Mouse (Mus musculus) forebrain, embryonic 15.5 days (tissue): Measurements from ENCODE around the gene Olfr5. TPM values are rescaled to one million over a fixed set of nuclear protein-coding genes. Genes with fewer than 3 reads are reported as not detected.
"Not testable (repeated sequence)": the region's sequence is repeated elsewhere in the genome, so short reads cannot be mapped to it uniquely, and the experiment has no call there.

Experiments
- ATAC-seq: fragments of 200-750 bp; cut with Nextera tagmentation; replicated peaks from 2 replicates; pipeline ENCODE4 v1.8.0; 2017; ENCODE audit warnings: mild to moderate bottlenecking, moderate TSS enrichment, moderate library complexity
- H3K27ac ChIP-seq: fragments of 300-500 bp; sonication (generic); replicated peaks from 2 replicates; pipeline ENCODE4 v1.5.1; 2015; ENCODE audit warnings: mild to moderate bottlenecking, inconsistent platforms
- H3K27me3 ChIP-seq: fragments of 300-500 bp; sonication (generic); 2 replicates; pipeline ENCODE4 v1.6.1; 2015; ENCODE audit warnings: inconsistent platforms
- H3K36me3 ChIP-seq: fragments of 300-500 bp; sonication (generic); 2 replicates; pipeline ENCODE4 v1.6.1; 2015; ENCODE audit warnings: mild to moderate bottlenecking, inconsistent platforms
- H3K4me1 ChIP-seq: fragments of 300-500 bp; sonication (generic); 2 replicates; pipeline ENCODE4 v1.6.1; 2015; ENCODE audit warnings: inconsistent platforms
- H3K4me2 ChIP-seq: fragments of 300-500 bp; sonication (generic); replicated peaks from 2 replicates; pipeline ENCODE4 v1.6.1; 2015; ENCODE audit warnings: mild to moderate bottlenecking, inconsistent platforms
- H3K4me3 ChIP-seq: fragments of 300-500 bp; sonication (generic); 2 replicates; pipeline ENCODE4 v1.5.1; 2015; ENCODE audit warnings: mild to moderate bottlenecking, inconsistent platforms
- H3K9ac ChIP-seq: fragments of 300-500 bp; sonication (generic); replicated peaks from 2 replicates; pipeline ENCODE4 v1.6.1; 2015; ENCODE audit warnings: mild to moderate bottlenecking, inconsistent platforms
- H3K9me3 ChIP-seq: fragments of 300-500 bp; sonication (generic); 2 replicates; pipeline ENCODE4 v1.6.1; 2016; ENCODE audit warnings: inconsistent platforms
- WGBS: fragments of 180-500 bp; shearing (Covaris S2); methylation state at CpG from one replicate; pipeline ENCODE4 v1.1.7; 2015; ENCODE audit warnings: mixed read lengths; 5-methylcytosine and 5-hydroxymethylcytosine counted together
- polyA plus RNA-seq: library from polyadenylated mRNA; unstranded; fragments of >200 nt; fragmentation: Nextera tagmentation; extraction: Ambion mirVana; gene quantifications from 2 replicates; pipeline ENCODE4 v1.2.1, GENCODE M21; 2015

The Olfr5 gene
- polyA plus RNA-seq: not detected in 2 replicates

GRCm38 (mm10) chr7:6486841-6487240, at the start of gene Olfr5:
Gene Olfr5 (minus strand): TSS chr7:6486941.
- no peak for ATAC-seq
- 0 out of 2 replicates have a peak, but pooled peaks cover 3% of the 10 kb centered on the region for H3K9me3 ChIP-seq
- H3K9ac ChIP-seq: no peak within 1 kb of the TSS
- WGBS: 19% methylated on average over 2 of the region's 2 CpGs
- no peaks in the 10 kb centered on the region for H3K36me3 ChIP-seq
- H3K4me1 ChIP-seq: no peaks in the 10 kb centered on the region
- H3K4me3 ChIP-seq: no peak within 1 kb of the TSS
- H3K4me2 ChIP-seq: no peak within 1 kb of the TSS
- no peak within 1 kb of the TSS for H3K27ac ChIP-seq
- H3K27me3 ChIP-seq: no peaks in the 10 kb centered on the region

- Histone ChIP-seq H3K4me2 (no peak overlapping the region), H3K9ac (no peak overlapping the region), H3K4me3 (no peak overlapping the region), H3K4me1 (no peaks in the 10 kb centered on the region), H3K36me3 (no peaks in the 10 kb centered on the region), H3K27me3 (no peaks in the 10 kb centered on the region), H3K9me3 (peaks cover 5% of the 10 kb centered on the region), H3K27ac (no peak overlapping the region)
- no peak for ATAC-seq
- WGBS: 69% methylated on average over 5 of the region's 5 CpGs
Measured at GRCm38 (mm10) chr7:6526141-6526540, 39.4 kb upstream of the Olfr5 start.

GRCm38 (mm10) chr7:6525001-6525400, 38.3 kb upstream of the Olfr5 start:
- ATAC-seq: no peak
- no peaks in the 10 kb centered on the region for H3K4me1 ChIP-seq
- 61% methylated on average over 3 of the region's 3 CpGs for WGBS
- no peak overlapping the region for H3K9ac ChIP-seq
- no peak overlapping the region for H3K4me3 ChIP-seq
- no peak overlapping the region for H3K4me2 ChIP-seq
- no peaks in the 10 kb centered on the region for H3K27me3 ChIP-seq
- H3K27ac ChIP-seq: no peak overlapping the region
- H3K9me3 ChIP-seq: peaks cover 5% of the 10 kb centered on the region
- no peaks in the 10 kb centered on the region for H3K36me3 ChIP-seq

GRCm38 (mm10) chr7:6522850-6523249, 36.1 kb upstream of the Olfr5 start, which contains the start of gene Olfr1349:
Gene Olfr1349 (minus strand): TSS chr7:6522950.
- no peak within 1 kb of the TSS for H3K4me3 ChIP-seq
- peaks cover 9% of the 10 kb centered on the region; the same call in 1 of the 2 replicates for H3K9me3 ChIP-seq
- ATAC-seq: no peak
- H3K9ac ChIP-seq: no peak within 1 kb of the TSS
- no peak within 1 kb of the TSS for H3K4me2 ChIP-seq
- no peaks in the 10 kb centered on the region for H3K4me1 ChIP-seq
- H3K27me3 ChIP-seq: no peaks in the 10 kb centered on the region
- WGBS: 86% methylated on average over 5 of the region's 5 CpGs
- H3K36me3 ChIP-seq: no peaks in the 10 kb centered on the region
- H3K27ac ChIP-seq: no peak within 1 kb of the TSS

GRCm38 (mm10) chr7:6521666-6522065, 34.9 kb upstream of the Olfr5 start:
- no peaks in the 10 kb centered on the region for H3K4me1 ChIP-seq
- H3K27me3 ChIP-seq: no peaks in the 10 kb centered on the region
- no peak overlapping the region for H3K4me2 ChIP-seq
- H3K9ac ChIP-seq: no peak overlapping the region
- peaks cover 9% of the 10 kb centered on the region; the same call in 1 of the 2 replicates for H3K9me3 ChIP-seq
- WGBS: 34% methylated on average over 1 of the region's 1 CpGs
- H3K27ac ChIP-seq: no peak overlapping the region
- no peak overlapping the region for H3K4me3 ChIP-seq
- H3K36me3 ChIP-seq: no peaks in the 10 kb centered on the region
- ATAC-seq: no peak

- H3K4me1 ChIP-seq: no peaks in the 10 kb centered on the region
Measured at GRCm38 (mm10) chr7:6508648-6509047, 21.9 kb upstream of the Olfr5 start, which contains the start of gene Olfr1348. Gene Olfr1348 (minus strand): TSS chr7:6508748.

GRCm38 (mm10) chr7:6499655-6500054, 12.9 kb upstream of the Olfr5 start, which contains the start of gene Olfr1347:
Gene Olfr1347 (minus strand): TSS chr7:6499755.
- Histone ChIP-seq H3K27me3 (no peaks in the 10 kb centered on the region), H3K4me2 (no peak within 1 kb of the TSS), H3K9ac (no peak within 1 kb of the TSS), H3K9me3 (0 out of 2 replicates have a peak, but pooled peaks cover 4% of the 10 kb centered on the region), H3K27ac (no peak within 1 kb of the TSS), H3K4me1 (no peaks in the 10 kb centered on the region), H3K36me3 (no peaks in the 10 kb centered on the region), H3K4me3 (no peak within 1 kb of the TSS)
- 53% methylated on average over 1 of the region's 1 CpGs for WGBS
- ATAC-seq: no peak

More at GRCm38 (mm10) chr7:6508648-6509047, 21.9 kb upstream of the Olfr5 start, which contains the start of gene Olfr1348:
- no peak within 1 kb of the TSS for H3K4me2 ChIP-seq
- no peak within 1 kb of the TSS for H3K9ac ChIP-seq
- 96% methylated on average over 1 of the region's 1 CpGs for WGBS
- no peak for ATAC-seq
- no peaks in the 10 kb centered on the region for H3K36me3 ChIP-seq
- H3K27me3 ChIP-seq: no peaks in the 10 kb centered on the region
- no peak within 1 kb of the TSS for H3K27ac ChIP-seq
- H3K9me3 ChIP-seq: no peaks in the 10 kb centered on the region
- no peak within 1 kb of the TSS for H3K4me3 ChIP-seq

GRCm38 (mm10) chr7:6477633-6478032, 9.1 kb downstream of the Olfr5 start:
- H3K36me3 ChIP-seq, H3K4me2 ChIP-seq, H3K9me3 ChIP-seq, H3K27me3 ChIP-seq, H3K9ac ChIP-seq, H3K4me3 ChIP-seq, ATAC-seq, H3K4me1 ChIP-seq, H3K27ac ChIP-seq: not testable (repeated sequence)
- WGBS: 83% methylated on average over 2 of the region's 2 CpGs

- H3K27me3 ChIP-seq: no peaks in the 10 kb centered on the region
- no peak for ATAC-seq
- no peaks in the 10 kb centered on the region for H3K4me1 ChIP-seq
- no peaks in the 10 kb centered on the region for H3K9me3 ChIP-seq
- H3K9ac ChIP-seq: no peak within 1 kb of the TSS
- no peaks in the 10 kb centered on the region for H3K36me3 ChIP-seq
- no peak within 1 kb of the TSS for H3K4me3 ChIP-seq
- no peak within 1 kb of the TSS for H3K27ac ChIP-seq
- H3K4me2 ChIP-seq: no peak within 1 kb of the TSS
Measured at GRCm38 (mm10) chr7:6466951-6467350, 19.8 kb downstream of the Olfr5 start, which contains the start of gene Olfr1346. Gene Olfr1346 (plus strand): TSS chr7:6467101.

- Histone ChIP-seq H3K9me3 (no peaks in the 10 kb centered on the region), H3K27me3 (no peaks in the 10 kb centered on the region), H3K4me2 (no peak overlapping the region), H3K4me1 (no peaks in the 10 kb centered on the region), H3K36me3 (no peaks in the 10 kb centered on the region), H3K4me3 (no peak overlapping the region), H3K27ac (no peak overlapping the region), H3K9ac (no peak overlapping the region)
- ATAC-seq: no peak
- WGBS: 42% methylated on average over 3 of the region's 3 CpGs
Measured at GRCm38 (mm10) chr7:6456399-6456798, 30.3 kb downstream of the Olfr5 start.

GRCm38 (mm10) chr7:6455868-6456267, 30.9 kb downstream of the Olfr5 start, which contains the start of gene Olfr1336:
Gene Olfr1336 (plus strand): TSS chr7:6456168.
- H3K27ac ChIP-seq: no peak within 1 kb of the TSS
- no peaks in the 10 kb centered on the region for H3K9me3 ChIP-seq
- H3K4me1 ChIP-seq: no peaks in the 10 kb centered on the region
- ATAC-seq: no peak
- no peaks in the 10 kb centered on the region for H3K36me3 ChIP-seq
- H3K9ac ChIP-seq: no peak within 1 kb of the TSS
- H3K27me3 ChIP-seq: no peaks in the 10 kb centered on the region
- H3K4me2 ChIP-seq: no peak within 1 kb of the TSS
- no peak within 1 kb of the TSS for H3K4me3 ChIP-seq

- no peaks in the 10 kb centered on the region for H3K9me3 ChIP-seq
- H3K4me3 ChIP-seq: no peak overlapping the region
- no peak overlapping the region for H3K9ac ChIP-seq
- H3K36me3 ChIP-seq: no peaks in the 10 kb centered on the region
- no peaks in the 10 kb centered on the region for H3K27me3 ChIP-seq
- no peak overlapping the region for H3K27ac ChIP-seq
- H3K4me2 ChIP-seq: no peak overlapping the region
- H3K4me1 ChIP-seq: no peaks in the 10 kb centered on the region
- WGBS: 77% methylated on average over 5 of the region's 5 CpGs
- ATAC-seq: no peak
Measured at GRCm38 (mm10) chr7:6447771-6448170, 39.0 kb downstream of the Olfr5 start.

GRCm38 (mm10) chr7:6441173-6441572, 45.6 kb downstream of the Olfr5 start:
- H3K4me3 ChIP-seq: no peak overlapping the region
- H3K27me3 ChIP-seq: no peaks in the 10 kb centered on the region
- ATAC-seq: no peak
- no peak overlapping the region for H3K27ac ChIP-seq
- no peak overlapping the region for H3K9ac ChIP-seq
- 69% methylated on average over 2 of the region's 2 CpGs for WGBS
- no peaks in the 10 kb centered on the region for H3K36me3 ChIP-seq
- H3K4me2 ChIP-seq: no peak overlapping the region
- no peaks in the 10 kb centered on the region for H3K4me1 ChIP-seq
- no peaks in the 10 kb centered on the region for H3K9me3 ChIP-seq
